Comparison of ENCODE assay signal across 23 mouse cellular contexts in genomic region chr8:87025946-87026345, GRCm38 (mm10).
"Had no signal": no experiment of that assay in that cellular context is flagged by ENCODE, and none has a peak within 500 bp of the region (broad histone marks: within the 10 kb centered on the region; RNA-seq: fewer than 3 reads in every experiment).

No protein-coding gene starts in this region.

- H3K4me2 ChIP-seq: kidney, embryonic 15.5 days; limb, embryonic 12.5 days; limb, embryonic 15.5 days; liver, embryonic 11.5 days; liver, embryonic 15.5 days; lung, embryonic 15.5 days; midbrain, embryonic 13.5 days; neural tube, embryonic 13.5 days; stomach, embryonic 15.5 days had no signal

- H3K9ac ChIP-seq: kidney, embryonic 15.5 days; limb, embryonic 12.5 days; limb, embryonic 15.5 days; liver, embryonic 15.5 days; lung, embryonic 15.5 days; midbrain, embryonic 13.5 days; neural tube, embryonic 13.5 days; stomach, embryonic 15.5 days had no signal

- H3K36me3 ChIP-seq: kidney, embryonic 15.5 days; limb, embryonic 12.5 days; limb, embryonic 15.5 days; liver, embryonic 15.5 days; lung, embryonic 15.5 days; midbrain, embryonic 10.5 days; midbrain, embryonic 13.5 days; neural tube, embryonic 13.5 days; stomach, embryonic 15.5 days had no signal

- H3K4me1 ChIP-seq: kidney, embryonic 15.5 days; limb, embryonic 12.5 days; limb, embryonic 15.5 days; liver, embryonic 15.5 days; lung, embryonic 15.5 days; megakaryocyte, embryonic 14.5 days; midbrain, embryonic 10.5 days; midbrain, embryonic 13.5 days; neural tube, embryonic 13.5 days; stomach, embryonic 15.5 days had no signal

- H3K27ac ChIP-seq: kidney, embryonic 15.5 days; limb, embryonic 12.5 days; limb, embryonic 15.5 days; liver, embryonic 15.5 days; lung, embryonic 15.5 days; midbrain, embryonic 10.5 days; midbrain, embryonic 13.5 days; neural tube, embryonic 13.5 days; stomach, embryonic 15.5 days had no signal

- H3K27me3 ChIP-seq: kidney, embryonic 15.5 days; limb, embryonic 12.5 days; limb, embryonic 15.5 days; liver, embryonic 15.5 days; lung, embryonic 15.5 days; megakaryocyte, embryonic 14.5 days; midbrain, embryonic 13.5 days; neural tube, embryonic 13.5 days; stomach, embryonic 15.5 days had no signal

- DNase-seq: kidney, postnatal 14 days; kidney, postnatal 4 days; left cerebral cortex, postnatal 4 days; lung, adult 18-20 months; lung, postnatal 10 days; lung, postnatal 36 days; retina, postnatal 1 day; right cerebral cortex, postnatal 25 days; spleen, adult 18-20 months; thymus, postnatal 25 days had no signal

- H3K4me3 ChIP-seq: kidney, embryonic 15.5 days; limb, embryonic 12.5 days; limb, embryonic 15.5 days; liver, embryonic 15.5 days; lung, embryonic 15.5 days; megakaryocyte, embryonic 14.5 days; midbrain, embryonic 10.5 days; midbrain, embryonic 13.5 days; myocyte; neural tube, embryonic 13.5 days; stomach, embryonic 15.5 days had no signal

- H3K9me3 ChIP-seq: kidney, embryonic 15.5 days; limb, embryonic 12.5 days; limb, embryonic 15.5 days; liver, embryonic 15.5 days; lung, embryonic 15.5 days; midbrain, embryonic 10.5 days; midbrain, embryonic 13.5 days; neural tube, embryonic 13.5 days; stomach, embryonic 15.5 days had no signal

- ATAC-seq: midbrain, embryonic 13.5 days; midbrain, embryonic 16.5 days had no signal
